Mouse (Mus musculus) forebrain, postnatal 0 days (tissue): ENCODE measurements around the gene Acod1. TPM values are rescaled to one million over a fixed set of nuclear protein-coding genes. Genes with fewer than 3 reads are reported as not detected.

ENCODE experiments used
- ATAC-seq: fragments of 200-750 bp; cut with Nextera tagmentation; 2 replicates; pipeline ENCODE4 v1.8.0; 2017; ENCODE audit warnings: mild to moderate bottlenecking, moderate library complexity
- DNase-seq: peaks from one replicate; pipeline ENCODE4 v3.0.0-alpha.2; 2015
- H3K27ac ChIP-seq: fragments of 300-500 bp; sonication (generic); 2 replicates; pipeline ENCODE4 v1.5.1; 2014; ENCODE audit warnings: low read depth, mild to moderate bottlenecking, antibody characterized with exemption, low read length, moderate library complexity, mixed read lengths
- H3K27me3 ChIP-seq: fragments of 300-500 bp; sonication (generic); 2 replicates; pipeline ENCODE4 v1.6.1; 2014; ENCODE audit warnings: mild to moderate bottlenecking, low read length, mixed read lengths; ENCODE audit not compliant: insufficient read depth
- H3K36me3 ChIP-seq: fragments of 300-500 bp; sonication (generic); 2 replicates; pipeline ENCODE4 v1.6.1; 2014; ENCODE audit warnings: mild to moderate bottlenecking, moderate library complexity; ENCODE audit not compliant: insufficient read depth
- H3K4me1 ChIP-seq: fragments of 300-500 bp; sonication (generic); 2 replicates; pipeline ENCODE4 v1.6.1; 2014; ENCODE audit warnings: antibody characterized with exemption; ENCODE audit not compliant: insufficient read depth
- H3K4me2 ChIP-seq: fragments of 300-500 bp; sonication (generic); 2 replicates; pipeline ENCODE4 v1.6.1; 2014; ENCODE audit warnings: low read depth, mild to moderate bottlenecking, moderate library complexity
- H3K4me3 ChIP-seq: fragments of 300-500 bp; sonication (generic); 2 replicates; pipeline ENCODE4 v1.5.1; 2014; ENCODE audit warnings: low read depth, low read length, mixed read lengths
- H3K9ac ChIP-seq: fragments of 300-500 bp; sonication (generic); 2 replicates; pipeline ENCODE4 v1.6.1; 2014; ENCODE audit warnings: mild to moderate bottlenecking
- H3K9me3 ChIP-seq: fragments of 300-500 bp; sonication (generic); 2 replicates; pipeline ENCODE4 v1.6.1; 2016; ENCODE audit warnings: low read length
- CTCF ChIP-seq: sonication (generic); IDR thresholded peaks from 2 replicates; pipeline ENCODE4 v1.5.1; 2016; ENCODE audit warnings: antibody characterized with exemption, control low read depth, low read depth
- WGBS: fragments of 180-500 bp; shearing (Covaris S2); extraction: QIAGEN DNeasy Blood & Tissue Kit; methylation state at CpG from one replicate; pipeline ENCODE4 v1.1.7; 2014; 5-methylcytosine and 5-hydroxymethylcytosine counted together
- polyA plus RNA-seq: library from polyadenylated mRNA; unstranded; fragments of >200 nt; fragmentation: Nextera tagmentation; extraction: Ambion mirVana; gene quantifications from 2 replicates; pipeline ENCODE4 v1.2.1, GENCODE M21; 2015
- total RNA-seq: library from RNA; depleted of rRNA; stranded (reverse); fragments of >200 nt; gene quantifications from 2 replicates; pipeline ENCODE4 v1.2.3, GENCODE M21; 2014; rRNA removed

Gene Acod1
- total and polyA plus RNA-seq, 2 experiments from 2014 or later: not detected

GRCm38 (mm10) chr14:103102246-103102645 is 55.5 kb downstream of the Acod1 start:
- Histone ChIP-seq H3K4me1 (peaks cover 3% of the 10 kb centered on the region), H3K4me2 (no peak overlapping the region), H3K27me3 (no peaks in the 10 kb centered on the region), H3K9me3 (no peaks in the 10 kb centered on the region), H3K36me3 (no peaks in the 10 kb centered on the region), H3K4me3 (no peak overlapping the region), H3K27ac (no peak overlapping the region), H3K9ac (no peak overlapping the region)
- WGBS: 61% methylated on average over 6 of the region's 6 CpGs
- DNase-seq (no peak), ATAC-seq (no peak)
- TF ChIP-seq CTCF: no peak

- ATAC-seq: no peak
- Histone ChIP-seq H3K4me3 (no peak overlapping the region), H3K4me1 (no peaks in the 10 kb centered on the region), H3K4me2 (no peak overlapping the region), H3K27me3 (no peaks in the 10 kb centered on the region), H3K9me3 (no peaks in the 10 kb centered on the region), H3K36me3 (no peaks in the 10 kb centered on the region), H3K9ac (no peak overlapping the region), H3K27ac (no peak overlapping the region)
- 82% methylated on average over 10 of the region's 10 CpGs for WGBS
- DNase-seq: no peak
- no peak for TF ChIP-seq CTCF
Measured at GRCm38 (mm10) chr14:103102731-103103335, 56.1 kb downstream of the Acod1 start.

Other genes starting within 250 kb of the Acod1 start
- gene Kctd12, start 64.3 kb upstream of the Acod1 start, total RNA-seq: 101 TPM in 2 replicates
- 12.4 and 14.3 TPM in 2 replicates for gene Kctd12, start 64.3 kb upstream of the Acod1 start, polyA plus RNA-seq
- 7.6 and 8.8 TPM in 2 replicates for gene Cln5, start 23.2 kb downstream of the Acod1 start, total RNA-seq
- 7.2 and 9.7 TPM in 2 replicates for gene Cln5, start 23.2 kb downstream of the Acod1 start, polyA plus RNA-seq
- 63.9 and 77.4 TPM in 2 replicates for gene Fbxl3, start 52.6 kb downstream of the Acod1 start, total RNA-seq
- 18.0 and 22.7 TPM in 2 replicates for gene Fbxl3, start 52.6 kb downstream of the Acod1 start, polyA plus RNA-seq